Mouse (Mus musculus) liver, adult 2 months (tissue): Measurements from ENCODE around the gene Utf1. TPM values are rescaled to one million over a fixed set of nuclear protein-coding genes. Genes with fewer than 3 reads are reported as not detected.

Source experiments
- DNase-seq: peaks from one replicate; pipeline ENCODE4 v3.0.0-alpha.2; 2011; ENCODE audit warnings: low read depth, low spot score; ENCODE audit errors: extremely low read depth
- H3K27ac ChIP-seq: fragments of 200-500 bp; replicated peaks from 2 replicates; pipeline ENCODE4 v1.5.1; 2012; ENCODE audit warnings: low read depth, mild to moderate bottlenecking, control low read depth, inconsistent platforms, low read length; ENCODE audit not compliant: insufficient read depth
- H3K27me3 ChIP-seq: fragments of 200-500 bp; 2 replicates; pipeline ENCODE4 v1.6.1; 2012; ENCODE audit warnings: mild to moderate bottlenecking, moderate library complexity, low read length, inconsistent platforms; ENCODE audit not compliant: control insufficient read depth, insufficient read depth
- H3K36me3 ChIP-seq: fragments of 200-500 bp; 2 replicates; pipeline ENCODE4 v1.6.1; 2012; ENCODE audit warnings: low read length, inconsistent platforms; ENCODE audit not compliant: control insufficient read depth, insufficient read depth
- H3K4me1 ChIP-seq: fragments of 200-500 bp; 2 replicates; pipeline ENCODE4 v1.6.1; 2011; ENCODE audit warnings: low read length; ENCODE audit not compliant: control insufficient read depth, insufficient read depth
- H3K4me3 ChIP-seq: fragments of 200-500 bp; 2 replicates; pipeline ENCODE4 v1.5.1; 2011; ENCODE audit warnings: low read depth, mild to moderate bottlenecking, control low read depth, low read length, moderate library complexity; ENCODE audit not compliant: insufficient read depth
- H3K79me2 ChIP-seq: fragments of 200-500 bp; 2 replicates; pipeline ENCODE4 v1.6.1; 2012; ENCODE audit warnings: inconsistent platforms, mild to moderate bottlenecking, low read length, moderate library complexity; ENCODE audit not compliant: control insufficient read depth, insufficient read depth
- H3K9ac ChIP-seq: fragments of 200-500 bp; 2 replicates; pipeline ENCODE4 v1.6.1; 2012; ENCODE audit warnings: low read depth, mild to moderate bottlenecking, control low read depth, inconsistent platforms, low read length
- CTCF ChIP-seq: fragments of 200-500 bp; IDR thresholded peaks from 2 replicates; pipeline ENCODE4 v1.5.1; 2011; ENCODE audit warnings: low read depth, low read length, control low read depth
- POLR2A ChIP-seq: fragments of 200-500 bp; IDR thresholded peaks from 2 replicates; pipeline ENCODE4 v1.6.1; 2011; ENCODE audit warnings: low read length, control low read depth; ENCODE audit not compliant: insufficient read depth; ENCODE audit errors: extremely low read depth
- WGBS: fragments of 180-500 bp; shearing (Covaris S2); methylation state at CpG from one replicate; pipeline ENCODE4 v1.1.7; 2018; 5-methylcytosine and 5-hydroxymethylcytosine counted together
- polyA plus RNA-seq: library from polyadenylated mRNA; depleted of rRNA; stranded (reverse); fragments of >200 nt; gene quantifications from 2 replicates; pipeline ENCODE4 v1.2.3, GENCODE M21; 2012
- total RNA-seq: library from RNA; depleted of rRNA; stranded (reverse); fragments of >200 nt; gene quantifications from 2 replicates; pipeline ENCODE4 v1.2.3, GENCODE M21; 2014

Utf1 gene
- total and polyA plus RNA-seq, 2 experiments: not detected

GRCm38 (mm10) chr7:139940476-139941209 lies 2.9 kb upstream of the Utf1 start:
- no peaks in the 10 kb centered on the region for H3K79me2 ChIP-seq
- DNase-seq: no peak
- peaks cover 12% of the 10 kb centered on the region for H3K27me3 ChIP-seq
- H3K27ac ChIP-seq: no peak overlapping the region
- WGBS: 77% methylated on average over 16 of the region's 16 CpGs
- no peak overlapping the region for H3K4me3 ChIP-seq
- no peaks in the 10 kb centered on the region for H3K4me1 ChIP-seq
- TF ChIP-seq POLR2A (no peak), CTCF (no peak)
- H3K36me3 ChIP-seq: no peaks in the 10 kb centered on the region
- H3K9ac ChIP-seq: no peak overlapping the region

DNA sequence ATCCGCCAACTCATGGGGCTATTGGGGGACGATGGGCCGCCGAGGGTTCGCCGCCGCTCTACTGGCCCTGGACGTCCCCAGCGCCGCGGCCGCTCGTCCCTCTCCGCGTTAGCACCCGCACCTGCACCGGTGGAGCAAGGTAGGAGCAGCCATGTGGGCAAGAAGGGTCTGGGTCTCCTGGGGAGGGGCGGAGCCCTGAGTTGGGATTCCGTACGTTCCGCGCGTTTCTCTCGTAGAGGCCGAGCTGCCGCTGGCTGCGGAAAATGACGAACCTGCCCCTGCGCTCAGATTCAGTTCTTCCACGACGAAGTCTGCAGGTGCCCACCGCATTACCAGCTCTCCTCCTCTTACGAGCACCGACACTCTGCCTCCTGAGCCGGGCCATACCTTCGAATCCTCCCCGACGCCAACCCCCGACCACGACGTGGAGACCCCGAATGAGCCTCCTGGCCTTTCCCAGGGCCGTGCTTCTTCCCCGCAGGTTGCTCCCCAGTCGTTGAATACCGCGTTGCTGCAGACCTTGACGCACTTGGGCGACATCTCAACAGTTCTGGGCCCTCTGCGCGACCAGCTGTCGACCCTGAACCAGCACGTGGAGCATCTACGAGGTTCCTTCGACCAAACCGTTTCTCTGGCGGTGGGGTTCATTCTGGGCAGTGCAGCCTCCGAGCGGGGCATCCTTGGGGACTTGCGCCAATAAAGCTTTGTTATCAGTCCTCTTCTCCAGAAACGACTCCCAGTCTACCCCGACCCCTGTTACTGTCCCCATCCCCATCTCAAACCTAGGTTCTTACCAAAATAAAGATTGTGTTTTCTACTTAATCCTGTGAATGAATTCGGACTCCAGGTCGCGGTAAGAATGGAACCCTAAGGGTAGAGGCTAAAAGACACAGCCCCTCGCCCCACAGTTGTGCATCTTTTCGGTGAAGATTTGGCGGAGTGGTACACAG lies 977 bp downstream of the Utf1 start:
- Histone ChIP-seq H3K4me3 (peak overlapping the region; percentile 13; the same call in 1 of the 2 replicates), H3K36me3 (no peaks in the 10 kb centered on the region), H3K27ac (no peak overlapping the region), H3K27me3 (peaks cover 12% of the 10 kb centered on the region), H3K79me2 (no peaks in the 10 kb centered on the region), H3K4me1 (no peaks in the 10 kb centered on the region), H3K9ac (no peak overlapping the region)
- DNase-seq: no peak
- TF ChIP-seq CTCF (no peak), POLR2A (no peak)
- WGBS: 6% methylated on average over 68 of the region's 68 CpGs

GRCm38 (mm10) chr7:139945516-139945915 lies 1.9 kb downstream of the Utf1 start:
- no peaks in the 10 kb centered on the region for H3K79me2 ChIP-seq
- peaks cover 11% of the 10 kb centered on the region for H3K27me3 ChIP-seq
- TF ChIP-seq CTCF: no peak
- TF ChIP-seq POLR2A: no peak
- no peak for DNase-seq
- no peaks in the 10 kb centered on the region for H3K4me1 ChIP-seq
- WGBS: 47% methylated on average over 5 of the region's 5 CpGs
- H3K9ac ChIP-seq: no peak overlapping the region
- H3K27ac ChIP-seq: no peak overlapping the region
- no peak overlapping the region for H3K4me3 ChIP-seq
- no peaks in the 10 kb centered on the region for H3K36me3 ChIP-seq

DNA sequence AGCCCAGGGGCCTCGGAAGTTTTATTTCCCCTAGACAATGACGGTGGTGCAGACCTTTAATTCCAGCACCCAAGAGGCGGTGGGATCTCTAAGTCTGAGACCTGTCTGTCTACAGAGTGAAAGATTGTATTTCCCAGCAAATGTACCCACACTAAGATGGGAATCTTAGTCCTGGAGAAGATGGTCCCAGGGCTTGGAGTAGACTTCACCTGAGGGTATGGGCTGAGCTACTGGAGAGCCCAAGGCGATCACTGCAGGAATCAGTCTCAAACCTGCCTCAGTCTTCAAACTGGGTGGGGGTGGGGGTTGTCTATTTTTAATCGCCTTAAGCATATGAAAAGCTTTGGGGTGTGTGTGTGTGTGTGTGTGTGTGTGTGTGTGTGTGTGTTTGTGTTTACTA lies 2.4 kb downstream of the Utf1 start:
- peaks cover 8% of the 10 kb centered on the region for H3K27me3 ChIP-seq
- WGBS: 68% methylated on average over 5 of the region's 5 CpGs

GRCm38 (mm10) chr7:139949893-139950282 lies 6.3 kb downstream of the Utf1 start:
- WGBS: 6% methylated on average over 15 of the region's 15 CpGs
- Histone ChIP-seq H3K4me3 (peak overlapping the region; percentile 4; the same call in 1 of the 2 replicates), H3K27me3 (no peaks in the 10 kb centered on the region; the same call in 1 of the 2 replicates), H3K79me2 (no peaks in the 10 kb centered on the region), H3K9ac (peak overlapping the region; percentile 2; the same call in 1 of the 2 replicates), H3K36me3 (no peaks in the 10 kb centered on the region), H3K27ac (no peak overlapping the region), H3K4me1 (no peaks in the 10 kb centered on the region)
- peak; percentile 4 for DNase-seq
- TF ChIP-seq POLR2A (no peak), CTCF (peak; percentile 34; the same call in 1 of the 2 replicates)

More for the DNA sequence above, 2.4 kb downstream of the Utf1 start:
- H3K27ac ChIP-seq: no peak overlapping the region
- H3K79me2 ChIP-seq: no peaks in the 10 kb centered on the region
- no peaks in the 10 kb centered on the region for H3K4me1 ChIP-seq
- H3K36me3 ChIP-seq: no peaks in the 10 kb centered on the region
- no peak for DNase-seq
- H3K9ac ChIP-seq: no peak overlapping the region
- H3K4me3 ChIP-seq: no peak overlapping the region
- TF ChIP-seq POLR2A (no peak), CTCF (no peak)
